ENCODE assay signal across 13 mouse cellular contexts in genomic region chr11:53662794-53663674, GRCm38 (mm10). TPM values are rescaled to one million over a fixed set of nuclear protein-coding genes. Genes with fewer than 3 reads are reported as not detected.
DNase-seq lines count a peak whose midpoint lies in the region; ATAC-seq and TF ChIP-seq lines count a peak whose summit lies in the region.
"Had no signal": no experiment of that assay in that cellular context is flagged by ENCODE, and none has a peak within 500 bp of the region (broad histone marks: within the 10 kb centered on the region; RNA-seq: fewer than 3 reads in every experiment).

No protein-coding gene starts in this region.

- intact Hi-C loops in left cerebral cortex, postnatal 25 days (cut with DNase I), result no loop called here

- TF ChIP-seq POLR2A in brain, embryonic 14.5 days (IDR thresholded peaks at IDR 0.05; ENCODE audit: borderline replicate concordance, extremely low read depth, insufficient read depth, insufficient read length, poor library complexity, severe bottlenecking), result no peak

- ATAC-seq in cerebellum, adult (ENCODE audit: insufficient number of reproducible peaks, low FRiP score, low TSS enrichment), result no peak

- no peak for TF ChIP-seq CTCF in brain, embryonic 14.5 days (IDR thresholded peaks at IDR 0.05; ENCODE audit: borderline replicate concordance, extremely low read depth, insufficient read depth, insufficient read length)

- peak; percentile 6 for DNase-seq in cerebellum, adult 9-10 months
- DNase-seq in 416B (ENCODE audit: low read depth), result peak; percentile 82
- DNase-seq in brain, embryonic 14.5 days (ENCODE audit: low read depth), result peak; percentile 1
- peak; percentile 47 to 83 for DNase-seq in left cerebral cortex, postnatal 25 days (ENCODE audit: low spot score in 2 of 2)
- no peak for DNase-seq in thymus, postnatal 36 days
- no peak for DNase-seq in c-Kit-positive CD71-positive TER-119-positive erythroid progenitor cells, embryonic 14.5 days (ENCODE audit: low spot score)
- DNase-seq in embryo, embryonic 10 days (ENCODE audit: low spot score), result no peak
- DNase-seq: kidney, postnatal 36 days; liver, embryonic 13.5 days; midbrain, embryonic 14.5 days had no signal

RNA-seq across cellular contexts. Expression of gene Il13, which starts 28.5 kb away (rescaled TPM):
- polyA plus RNA-seq in brain, embryonic 14.5 days (2012; rRNA removed), result not detected in 2 replicates
- total RNA-seq in left cerebral cortex, postnatal 25 days (2021), result not detected
- total RNA-seq: hematopoietic stem cell, adult 5-6 weeks had no signal
- polyA plus RNA-seq: liver, embryonic 13.5 days; midbrain, embryonic 14.5 days; stomach, embryonic 15.5 days had no signal

RNA-seq across cellular contexts. Expression of gene Rad50, which starts 44.1 kb away (rescaled TPM):
- 4.0 and 6.4 TPM in 2 replicates for polyA plus RNA-seq in brain, embryonic 14.5 days (2012; rRNA removed)
- total RNA-seq in left cerebral cortex, postnatal 25 days (2021), result 1 to 10 TPM; 9.2 to 9.6 TPM

RNA-seq across cellular contexts. Expression of gene Il4, which starts 44.6 kb away (rescaled TPM):
- polyA plus RNA-seq in brain, embryonic 14.5 days (2012; rRNA removed), result 0.14 TPM in 1 of 2 replicates, not detected in the other
- total RNA-seq in left cerebral cortex, postnatal 25 days (2021), result not detected

RNA-seq across cellular contexts. Expression of gene Il5, which starts 57.6 kb away (rescaled TPM):
- 0.08 TPM in 1 of 2 replicates, not detected in the other for polyA plus RNA-seq in brain, embryonic 14.5 days (2012; rRNA removed)
- not detected for total RNA-seq in left cerebral cortex, postnatal 25 days (2021)
- total RNA-seq: hematopoietic stem cell, adult 5-6 weeks had no signal
- polyA plus RNA-seq: liver, embryonic 13.5 days; midbrain, embryonic 14.5 days; stomach, embryonic 15.5 days had no signal

Comparison
In these comparisons a context has a peak if more than half of its experiments do, and no peak if none do; other contexts are left out.
1. DNase-seq: peak in cerebellum, adult 9-10 months (single experiment), 416B (single experiment), brain, embryonic 14.5 days (single experiment) and left cerebral cortex, postnatal 25 days (2 of 2); none in thymus, postnatal 36 days (0 of 2), c-Kit-positive CD71-positive TER-119-positive erythroid progenitor cells, embryonic 14.5 days (single experiment) and embryo, embryonic 10 days (single experiment).